Mouse (Mus musculus) ES-E14 (cell line): ENCODE results near the gene Adam17.

ENCODE experiments used
- CHD2 ChIP-seq: IDR thresholded peaks from 2 replicates; pipeline ENCODE4 v1.6.1; 2014; ENCODE audit warnings: mild to moderate bottlenecking, low read depth, low read length, inconsistent platforms
- HCFC1 ChIP-seq: IDR thresholded peaks from 2 replicates; pipeline ENCODE4 v1.6.1; 2012; ENCODE audit warnings: low read length, inconsistent platforms, borderline replicate concordance; ENCODE audit not compliant: insufficient read depth
- MAFK ChIP-seq: IDR thresholded peaks from 2 replicates; pipeline ENCODE4 v1.6.1; 2014; ENCODE audit warnings: mild to moderate bottlenecking, low read depth, low read length, inconsistent platforms; ENCODE audit not compliant: insufficient read depth
- ZC3H11A ChIP-seq: IDR thresholded peaks from 2 replicates; pipeline ENCODE4 v1.6.1; 2012; ENCODE audit warnings: low read depth, mild to moderate bottlenecking, inconsistent platforms, low read length, borderline replicate concordance
- ZNF384 ChIP-seq: IDR thresholded peaks from 2 replicates; pipeline ENCODE4 v1.6.1; 2012; ENCODE audit warnings: low read depth, low read length, inconsistent platforms

- TF ChIP-seq HCFC1 (no peak), CHD2 (no peak), MAFK (no peak), ZC3H11A (no peak), ZNF384 (no peak)
Observed at GRCm38 (mm10) chr12:21418083-21418482, 44.7 kb upstream of the Adam17 start.
